Mouse (Mus musculus) liver, embryonic 14.5 days (tissue): ENCODE data around the gene Olfr467.

Source experiments
- CTCF ChIP-seq: IDR thresholded peaks from 2 replicates; pipeline ENCODE4 v1.5.1; 2016; ENCODE audit warnings: antibody characterized with exemption, low read depth, control low read depth
- EP300 ChIP-seq: IDR thresholded peaks from 2 replicates; pipeline ENCODE4 v1.6.1; 2016; ENCODE audit warnings: antibody characterized with exemption, low read depth

DNA sequence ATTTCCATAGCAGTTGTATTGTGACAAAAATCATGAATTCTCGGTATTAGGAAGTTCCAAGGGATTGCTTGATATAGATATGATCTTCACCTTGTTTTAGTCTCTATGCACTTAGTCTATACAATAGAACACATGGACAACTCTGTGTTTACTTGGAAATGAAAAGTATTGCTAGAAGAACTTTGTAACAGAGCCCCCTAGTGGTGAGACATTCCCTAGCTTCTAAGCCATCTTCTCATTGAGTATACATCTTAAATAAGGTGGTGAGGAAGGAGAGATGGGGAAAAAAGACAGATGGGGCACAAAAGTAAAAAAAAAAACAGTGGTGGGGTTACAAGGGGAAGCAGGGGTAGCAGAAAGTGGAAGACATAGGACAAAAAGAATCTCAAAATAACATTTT is 29.7 kb downstream of the Olfr467 start:
- peak; percentile 30; the same call in 1 of the 2 replicates for TF ChIP-seq CTCF
- no peak for TF ChIP-seq EP300
